Mouse (Mus musculus): ENCODE measurements around the gene Lrrc4. TPM values are rescaled to one million over a fixed set of nuclear protein-coding genes. Genes with fewer than 3 reads are reported as not detected.

Lrrc4 gene
- polyA plus RNA-seq, 1 experiment from 2014 or later: 1.0 TPM

- Histone ChIP-seq H3K9ac (ENCODE audit: low read depth, low read length) (no peak overlapping the region), H3K27me3 (replicated peaks; ENCODE audit: control insufficient read depth, insufficient read depth, low read length) (no peaks in the 10 kb centered on the region), H3K4me3 (ENCODE audit: low read depth, low read length) (no peak overlapping the region), H3K36me3 (ENCODE audit: control insufficient read depth, insufficient read depth, low read length) (peaks cover 14% of the 10 kb centered on the region), H3K4me1 (ENCODE audit: control insufficient read depth, insufficient read depth, low read length) (no peaks in the 10 kb centered on the region), H3K4me2 (ENCODE audit: low read depth, low read length) (no peak overlapping the region), H3K27ac (replicated peaks; ENCODE audit: low read depth, low read length) (no peak overlapping the region), H3K9me3 (ENCODE audit: control insufficient read depth, low read length) (no peaks in the 10 kb centered on the region)
- 95% methylated on average over 1 of the region's 1 CpGs for WGBS
- ATAC-seq (ENCODE audit: low read depth): no peak
- no peak for DNase-seq (ENCODE audit: low spot score)
Measured at GRCm38 (mm10) chr6:28667586-28667985, 164.0 kb downstream of the Lrrc4 start.

- no peak for ATAC-seq (ENCODE audit: low read depth)
- Histone ChIP-seq H3K4me1 (ENCODE audit: control insufficient read depth, insufficient read depth, low read length) (no peaks in the 10 kb centered on the region), H3K27me3 (replicated peaks; ENCODE audit: control insufficient read depth, insufficient read depth, low read length) (no peaks in the 10 kb centered on the region), H3K4me3 (ENCODE audit: low read depth, low read length) (no peak overlapping the region), H3K27ac (replicated peaks; ENCODE audit: low read depth, low read length) (no peak overlapping the region), H3K9me3 (ENCODE audit: control insufficient read depth, low read length) (no peaks in the 10 kb centered on the region), H3K4me2 (ENCODE audit: low read depth, low read length) (no peak overlapping the region), H3K9ac (ENCODE audit: low read depth, low read length) (no peak overlapping the region), H3K36me3 (ENCODE audit: control insufficient read depth, insufficient read depth, low read length) (peaks cover 7% of the 10 kb centered on the region)
- no peak for DNase-seq (ENCODE audit: low spot score)
- 73% methylated on average over 3 of the region's 3 CpGs for WGBS
Measured at GRCm38 (mm10) chr6:28664716-28665115, 166.8 kb downstream of the Lrrc4 start.

GRCm38 (mm10) chr6:28663670-28664069 lies 167.9 kb downstream of the Lrrc4 start:
- H3K27ac ChIP-seq (replicated peaks; ENCODE audit: low read depth, low read length): no peak overlapping the region
- ATAC-seq (ENCODE audit: low read depth) (no peak), DNase-seq (ENCODE audit: low spot score) (no peak)
- no peaks in the 10 kb centered on the region for H3K36me3 ChIP-seq (ENCODE audit: control insufficient read depth, insufficient read depth, low read length)
- WGBS: 79% methylated on average over 5 of the region's 5 CpGs
- H3K9me3 ChIP-seq (ENCODE audit: control insufficient read depth, low read length): no peaks in the 10 kb centered on the region
- no peaks in the 10 kb centered on the region for H3K4me1 ChIP-seq (ENCODE audit: control insufficient read depth, insufficient read depth, low read length)
- H3K27me3 ChIP-seq (replicated peaks; ENCODE audit: control insufficient read depth, insufficient read depth, low read length): no peaks in the 10 kb centered on the region
- no peak overlapping the region for H3K4me3 ChIP-seq (ENCODE audit: low read depth, low read length)
- no peak overlapping the region for H3K4me2 ChIP-seq (ENCODE audit: low read depth, low read length)
- H3K9ac ChIP-seq (ENCODE audit: low read depth, low read length): no peak overlapping the region

- Histone ChIP-seq H3K27ac (replicated peaks; ENCODE audit: low read depth, low read length) (no peak overlapping the region), H3K9ac (ENCODE audit: low read depth, low read length) (no peak overlapping the region), H3K4me1 (ENCODE audit: control insufficient read depth, insufficient read depth, low read length) (no peaks in the 10 kb centered on the region), H3K36me3 (ENCODE audit: control insufficient read depth, insufficient read depth, low read length) (no peaks in the 10 kb centered on the region), H3K27me3 (replicated peaks; ENCODE audit: control insufficient read depth, insufficient read depth, low read length) (no peaks in the 10 kb centered on the region), H3K9me3 (ENCODE audit: control insufficient read depth, low read length) (no peaks in the 10 kb centered on the region), H3K4me3 (ENCODE audit: low read depth, low read length) (no peak overlapping the region), H3K4me2 (ENCODE audit: low read depth, low read length) (no peak overlapping the region)
- no peak for DNase-seq (ENCODE audit: low spot score)
- no peak for ATAC-seq (ENCODE audit: low read depth)
- WGBS: 76% methylated on average over 3 of the region's 3 CpGs
Measured at GRCm38 (mm10) chr6:28663004-28663403, 168.5 kb downstream of the Lrrc4 start.

GRCm38 (mm10) chr6:28656511-28656910 lies 175.0 kb downstream of the Lrrc4 start:
- Histone ChIP-seq H3K4me1 (ENCODE audit: control insufficient read depth, insufficient read depth, low read length) (no peaks in the 10 kb centered on the region), H3K4me3 (ENCODE audit: low read depth, low read length) (no peak overlapping the region), H3K36me3 (ENCODE audit: control insufficient read depth, insufficient read depth, low read length) (no peaks in the 10 kb centered on the region), H3K27me3 (replicated peaks; ENCODE audit: control insufficient read depth, insufficient read depth, low read length) (no peaks in the 10 kb centered on the region), H3K9me3 (ENCODE audit: control insufficient read depth, low read length) (no peaks in the 10 kb centered on the region), H3K9ac (ENCODE audit: low read depth, low read length) (no peak overlapping the region), H3K27ac (replicated peaks; ENCODE audit: low read depth, low read length) (no peak overlapping the region), H3K4me2 (ENCODE audit: low read depth, low read length) (no peak overlapping the region)
- ATAC-seq (ENCODE audit: low read depth) (no peak), DNase-seq (ENCODE audit: low spot score) (no peak)
- 93% methylated on average over 5 of the region's 5 CpGs for WGBS

- H3K4me3 ChIP-seq (ENCODE audit: low read depth, low read length): no peak overlapping the region
- ATAC-seq (ENCODE audit: low read depth): no peak
- no peaks in the 10 kb centered on the region; the same call in 1 of the 2 replicates for H3K4me1 ChIP-seq (ENCODE audit: control insufficient read depth, insufficient read depth, low read length)
- no peaks in the 10 kb centered on the region for H3K9me3 ChIP-seq (ENCODE audit: control insufficient read depth, low read length)
- H3K36me3 ChIP-seq (ENCODE audit: control insufficient read depth, insufficient read depth, low read length): no peaks in the 10 kb centered on the region
- no peak overlapping the region for H3K4me2 ChIP-seq (ENCODE audit: low read depth, low read length)
- no peaks in the 10 kb centered on the region for H3K27me3 ChIP-seq (replicated peaks; ENCODE audit: control insufficient read depth, insufficient read depth, low read length)
- H3K9ac ChIP-seq (ENCODE audit: low read depth, low read length): no peak overlapping the region
- H3K27ac ChIP-seq (replicated peaks; ENCODE audit: low read depth, low read length): no peak overlapping the region
- DNase-seq (ENCODE audit: low spot score): no peak
Measured at GRCm38 (mm10) chr6:28645231-28645630, 186.3 kb downstream of the Lrrc4 start.

GRCm38 (mm10) chr6:28642909-28643308 lies 188.6 kb downstream of the Lrrc4 start:
- DNase-seq (ENCODE audit: low spot score) (peak; percentile 50), ATAC-seq (ENCODE audit: low read depth) (no peak)
- Histone ChIP-seq H3K9ac (ENCODE audit: low read depth, low read length) (no peak overlapping the region), H3K4me2 (ENCODE audit: low read depth, low read length) (no peak overlapping the region), H3K4me3 (ENCODE audit: low read depth, low read length) (no peak overlapping the region), H3K36me3 (ENCODE audit: control insufficient read depth, insufficient read depth, low read length) (no peaks in the 10 kb centered on the region), H3K27ac (replicated peaks; ENCODE audit: low read depth, low read length) (no peak overlapping the region), H3K9me3 (ENCODE audit: control insufficient read depth, low read length) (no peaks in the 10 kb centered on the region), H3K4me1 (ENCODE audit: control insufficient read depth, insufficient read depth, low read length) (peaks cover 1% of the 10 kb centered on the region; the same call in 1 of the 2 replicates), H3K27me3 (replicated peaks; ENCODE audit: control insufficient read depth, insufficient read depth, low read length) (no peaks in the 10 kb centered on the region)
- 40% methylated on average over 2 of the region's 2 CpGs for WGBS

- no peak overlapping the region for H3K9ac ChIP-seq (ENCODE audit: low read depth, low read length)
- no peak for DNase-seq (ENCODE audit: low spot score)
- 79% methylated on average over 5 of the region's 5 CpGs for WGBS
Measured at GRCm38 (mm10) chr6:28640088-28640487, 191.5 kb downstream of the Lrrc4 start.

GRCm38 (mm10) chr6:28635531-28636348 lies 195.8 kb downstream of the Lrrc4 start:
- Histone ChIP-seq H3K9me3 (ENCODE audit: control insufficient read depth, low read length) (no peaks in the 10 kb centered on the region), H3K27ac (replicated peaks; ENCODE audit: low read depth, low read length) (no peak overlapping the region), H3K9ac (ENCODE audit: low read depth, low read length) (no peak overlapping the region), H3K27me3 (replicated peaks; ENCODE audit: control insufficient read depth, insufficient read depth, low read length) (no peaks in the 10 kb centered on the region), H3K4me2 (ENCODE audit: low read depth, low read length) (no peak overlapping the region), H3K4me3 (ENCODE audit: low read depth, low read length) (no peak overlapping the region), H3K36me3 (ENCODE audit: control insufficient read depth, insufficient read depth, low read length) (no peaks in the 10 kb centered on the region), H3K4me1 (ENCODE audit: control insufficient read depth, insufficient read depth, low read length) (peaks cover 16% of the 10 kb centered on the region)
- DNase-seq (ENCODE audit: low spot score) (no peak), ATAC-seq (ENCODE audit: low read depth) (no peak)
- WGBS: 72% methylated on average over 6 of the region's 6 CpGs

More at GRCm38 (mm10) chr6:28640088-28640487, 191.5 kb downstream of the Lrrc4 start:
- peaks cover 5% of the 10 kb centered on the region; the same call in 1 of the 2 replicates for H3K4me1 ChIP-seq (ENCODE audit: control insufficient read depth, insufficient read depth, low read length)
- H3K4me3 ChIP-seq (ENCODE audit: low read depth, low read length): no peak overlapping the region
- no peak overlapping the region for H3K4me2 ChIP-seq (ENCODE audit: low read depth, low read length)
- no peak for ATAC-seq (ENCODE audit: low read depth)
- no peaks in the 10 kb centered on the region for H3K27me3 ChIP-seq (replicated peaks; ENCODE audit: control insufficient read depth, insufficient read depth, low read length)
- no peaks in the 10 kb centered on the region for H3K36me3 ChIP-seq (ENCODE audit: control insufficient read depth, insufficient read depth, low read length)
- H3K27ac ChIP-seq (replicated peaks; ENCODE audit: low read depth, low read length): no peak overlapping the region
- H3K9me3 ChIP-seq (ENCODE audit: control insufficient read depth, low read length): no peaks in the 10 kb centered on the region
